Comparison of ENCODE assay signal across 9 mouse cellular contexts in the genomic region with DNA sequence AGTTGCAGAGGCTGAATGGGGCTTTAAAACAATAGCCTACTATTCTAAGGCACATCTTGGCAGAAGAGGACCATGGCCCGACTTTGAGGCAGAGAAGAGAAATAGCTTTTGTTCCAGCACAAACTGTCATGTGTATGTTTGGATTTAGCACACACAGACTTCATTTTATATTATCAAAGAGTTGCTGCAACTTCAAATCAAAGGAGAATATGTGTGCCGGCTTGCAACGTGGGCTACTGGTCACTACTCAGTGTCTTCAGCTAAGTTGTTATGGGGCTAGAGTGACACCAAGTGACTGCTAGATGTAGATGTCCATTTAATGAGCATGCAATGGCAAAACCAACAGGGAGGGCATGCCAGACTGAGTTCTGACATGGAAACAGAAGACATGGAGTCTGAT. TPM values are rescaled to one million over a fixed set of nuclear protein-coding genes. Genes with fewer than 3 reads are reported as not detected.
DNase-seq lines count a peak whose midpoint lies in the region; ATAC-seq and TF ChIP-seq lines count a peak whose summit lies in the region.
"Had no signal": no experiment of that assay in that cellular context is flagged by ENCODE, and none has a peak within 500 bp of the region (broad histone marks: within the 10 kb centered on the region; RNA-seq: fewer than 3 reads in every experiment).

No protein-coding gene starts in this region.

- H3K27me3 ChIP-seq in forebrain, embryonic 14.5 days (replicated peaks; ENCODE audit: control insufficient read depth, insufficient read depth, low read length), result no peaks in the 10 kb centered on the region
- no peaks in the 10 kb centered on the region for H3K27me3 ChIP-seq in forebrain, embryonic 10.5 days (ENCODE audit: poor library complexity, severe bottlenecking)
- no peaks in the 10 kb centered on the region for H3K27me3 ChIP-seq in liver, adult 2 months (ENCODE audit: control insufficient read depth, insufficient read depth, low read length)
- H3K27me3 ChIP-seq in intestine, embryonic 15.5 days (replicated peaks), result no peaks in the 10 kb centered on the region

- no peak overlapping the region for H3K4me3 ChIP-seq in forebrain, embryonic 14.5 days (ENCODE audit: low read depth, low read length)
- no peak overlapping the region for H3K4me3 ChIP-seq in forebrain, embryonic 10.5 days
- no peak overlapping the region for H3K4me3 ChIP-seq in liver, adult 2 months (ENCODE audit: insufficient read depth, low read depth, low read length)
- no peak overlapping the region for H3K4me3 ChIP-seq in intestine, embryonic 15.5 days (replicated peaks)

- WGBS in forebrain, embryonic 14.5 days, result 56% methylated on average over 3 of the region's 3 CpGs
- 52% methylated on average over 3 of the region's 3 CpGs for WGBS in forebrain, embryonic 10.5 days
- 44% methylated on average over 3 of the region's 3 CpGs for WGBS in liver, adult 2 months
- 62% methylated on average over 3 of the region's 3 CpGs for WGBS in intestine, embryonic 15.5 days

- H3K79me2 ChIP-seq in liver, adult 2 months (ENCODE audit: control insufficient read depth, insufficient read depth, low read length), result peaks cover 4% of the 10 kb centered on the region; the same call in 1 of the 2 replicates

- H3K9me3 ChIP-seq in forebrain, embryonic 14.5 days (replicated peaks; ENCODE audit: control insufficient read depth, low read length), result no peaks in the 10 kb centered on the region
- H3K9me3 ChIP-seq in forebrain, embryonic 10.5 days, result no peaks in the 10 kb centered on the region
- H3K9me3 ChIP-seq in intestine, embryonic 15.5 days, result no peaks in the 10 kb centered on the region

- ATAC-seq in forebrain, embryonic 14.5 days, result no peak
- no peak for ATAC-seq in intestine, embryonic 15.5 days

- peak; percentile 31 for DNase-seq in forebrain, embryonic 14.5 days (ENCODE audit: low spot score)
- no peak for DNase-seq in forebrain, embryonic 10.5 days (ENCODE audit: extremely low spot score, low spot score)
- peak; percentile 42 for DNase-seq in liver, adult 2 months (ENCODE audit: extremely low read depth, low read depth, low spot score)
- DNase-seq in liver, result no peak
- DNase-seq in cerebellum, postnatal 14 days, result peak; percentile 53 to 61
- peak; percentile 50 for DNase-seq in retina, adult 2 months (ENCODE audit: low read depth, low spot score)
- no peak for DNase-seq in right cerebral cortex, postnatal 4 days
- DNase-seq: adrenal gland, postnatal 25 days had no signal

- no peak overlapping the region for H3K4me2 ChIP-seq in forebrain, embryonic 14.5 days (ENCODE audit: low read length)
- H3K4me2 ChIP-seq in intestine, embryonic 15.5 days (replicated peaks), result no peak overlapping the region

- H3K4me1 ChIP-seq in forebrain, embryonic 14.5 days (ENCODE audit: control insufficient read depth, insufficient read depth, low read length), result no peaks in the 10 kb centered on the region
- H3K4me1 ChIP-seq in forebrain, embryonic 10.5 days, result no peaks in the 10 kb centered on the region
- H3K4me1 ChIP-seq in liver, adult 2 months (ENCODE audit: control insufficient read depth, insufficient read depth, low read length), result no peaks in the 10 kb centered on the region
- no peaks in the 10 kb centered on the region for H3K4me1 ChIP-seq in intestine, embryonic 15.5 days (replicated peaks)

- no peak overlapping the region for H3K9ac ChIP-seq in forebrain, embryonic 14.5 days (ENCODE audit: low read length)
- no peak overlapping the region for H3K9ac ChIP-seq in liver, adult 2 months (ENCODE audit: low read depth, low read length)
- no peak overlapping the region for H3K9ac ChIP-seq in intestine, embryonic 15.5 days

- no peak for TF ChIP-seq POLR2A in liver, adult 2 months (IDR thresholded peaks at IDR 0.05; ENCODE audit: extremely low read depth, insufficient read depth, low read length)

- 0 out of 2 replicates have a peak, but pooled peaks cover 9% of the 10 kb centered on the region for H3K36me3 ChIP-seq in forebrain, embryonic 14.5 days (ENCODE audit: control insufficient read depth, insufficient read depth, low read length)
- no peaks in the 10 kb centered on the region for H3K36me3 ChIP-seq in forebrain, embryonic 10.5 days (replicated peaks)
- peaks cover 29% of the 10 kb centered on the region for H3K36me3 ChIP-seq in liver, adult 2 months (ENCODE audit: control insufficient read depth, insufficient read depth, low read length)
- H3K36me3 ChIP-seq in intestine, embryonic 15.5 days, result 0 out of 2 replicates have a peak, but pooled peaks cover 4% of the 10 kb centered on the region

- TF ChIP-seq CTCF in liver, adult 2 months (IDR thresholded peaks at IDR 0.05; ENCODE audit: low read depth, low read length), result no peak

- H3K27ac ChIP-seq in forebrain, embryonic 14.5 days (ENCODE audit: low read depth, low read length), result no peak overlapping the region
- H3K27ac ChIP-seq in forebrain, embryonic 10.5 days, result no peak overlapping the region
- H3K27ac ChIP-seq in liver, adult 2 months (replicated peaks; ENCODE audit: insufficient read depth, low read depth, low read length), result no peak overlapping the region
- H3K27ac ChIP-seq in intestine, embryonic 15.5 days, result no peak overlapping the region

RNA-seq across cellular contexts. Expression of gene Ddias, which starts 46.1 kb away (rescaled TPM):
- polyA plus RNA-seq in forebrain, embryonic 14.5 days (2014; fragmentation: Nextera tagmentation; extraction: Ambion mirVana), result 9.5 and 10.9 TPM in 2 replicates
- polyA plus RNA-seq in forebrain, embryonic 10.5 days (2016; fragmentation: Nextera tagmentation; extraction: Ambion mirVana), result 25.3 and 26.6 TPM in 2 replicates
- total RNA-seq in liver, adult 2 months (2014; rRNA removed), result 0.87 and 1.0 TPM in 2 replicates
- polyA plus RNA-seq in liver, adult 2 months (2012; rRNA removed), result 0.06 and 0.21 TPM in 2 replicates
- 9.4 and 12.1 TPM in 2 replicates for polyA plus RNA-seq in intestine, embryonic 15.5 days (2015; fragmentation: Nextera tagmentation; extraction: Ambion mirVana)

RNA-seq across cellular contexts. Expression of gene Prcp, which starts 46.3 kb away (rescaled TPM):
- polyA plus RNA-seq in forebrain, embryonic 14.5 days (2014; fragmentation: Nextera tagmentation; extraction: Ambion mirVana), result 14.5 and 17.0 TPM in 2 replicates
- polyA plus RNA-seq in forebrain, embryonic 10.5 days (2016; fragmentation: Nextera tagmentation; extraction: Ambion mirVana), result 19.5 and 21.2 TPM in 2 replicates
- total RNA-seq in liver, adult 2 months (2014; rRNA removed), result 6.2 and 6.6 TPM in 2 replicates
- 4.2 and 4.6 TPM in 2 replicates for polyA plus RNA-seq in liver, adult 2 months (2012; rRNA removed)
- 22.3 and 22.7 TPM in 2 replicates for polyA plus RNA-seq in intestine, embryonic 15.5 days (2015; fragmentation: Nextera tagmentation; extraction: Ambion mirVana)

Comparison
In these comparisons a context has a peak if more than half of its experiments do, and no peak if none do; other contexts are left out.
1. DNase-seq: peak in forebrain, embryonic 14.5 days (single experiment), liver, adult 2 months (single experiment), cerebellum, postnatal 14 days (2 of 2) and retina, adult 2 months (single experiment); none in forebrain, embryonic 10.5 days (single experiment), liver (single experiment) and right cerebral cortex, postnatal 4 days (single experiment).